Mouse (Mus musculus): Measurements from ENCODE around the gene Hrasls5.

GRCm38 (mm10) chr19:7687988-7688387, 75.6 kb downstream of the Hrasls5 start:
- TF ChIP-seq CTCF (IDR thresholded peaks at IDR 0.05; ENCODE audit: low read depth, low read length), result no peak
- no peak for TF ChIP-seq POLR2A (IDR thresholded peaks at IDR 0.05; ENCODE audit: insufficient read depth, low read length)
- TF ChIP-seq EP300 (IDR thresholded peaks at IDR 0.05; ENCODE audit: insufficient read depth, low read depth, low read length), result no peak
